Mouse (Mus musculus): ENCODE measurements around the gene Olfr750. TPM values are rescaled to one million over a fixed set of nuclear protein-coding genes. Genes with fewer than 3 reads are reported as not detected.

Olfr750 gene
- polyA plus RNA-seq, 2 experiments: not detected

DNA sequence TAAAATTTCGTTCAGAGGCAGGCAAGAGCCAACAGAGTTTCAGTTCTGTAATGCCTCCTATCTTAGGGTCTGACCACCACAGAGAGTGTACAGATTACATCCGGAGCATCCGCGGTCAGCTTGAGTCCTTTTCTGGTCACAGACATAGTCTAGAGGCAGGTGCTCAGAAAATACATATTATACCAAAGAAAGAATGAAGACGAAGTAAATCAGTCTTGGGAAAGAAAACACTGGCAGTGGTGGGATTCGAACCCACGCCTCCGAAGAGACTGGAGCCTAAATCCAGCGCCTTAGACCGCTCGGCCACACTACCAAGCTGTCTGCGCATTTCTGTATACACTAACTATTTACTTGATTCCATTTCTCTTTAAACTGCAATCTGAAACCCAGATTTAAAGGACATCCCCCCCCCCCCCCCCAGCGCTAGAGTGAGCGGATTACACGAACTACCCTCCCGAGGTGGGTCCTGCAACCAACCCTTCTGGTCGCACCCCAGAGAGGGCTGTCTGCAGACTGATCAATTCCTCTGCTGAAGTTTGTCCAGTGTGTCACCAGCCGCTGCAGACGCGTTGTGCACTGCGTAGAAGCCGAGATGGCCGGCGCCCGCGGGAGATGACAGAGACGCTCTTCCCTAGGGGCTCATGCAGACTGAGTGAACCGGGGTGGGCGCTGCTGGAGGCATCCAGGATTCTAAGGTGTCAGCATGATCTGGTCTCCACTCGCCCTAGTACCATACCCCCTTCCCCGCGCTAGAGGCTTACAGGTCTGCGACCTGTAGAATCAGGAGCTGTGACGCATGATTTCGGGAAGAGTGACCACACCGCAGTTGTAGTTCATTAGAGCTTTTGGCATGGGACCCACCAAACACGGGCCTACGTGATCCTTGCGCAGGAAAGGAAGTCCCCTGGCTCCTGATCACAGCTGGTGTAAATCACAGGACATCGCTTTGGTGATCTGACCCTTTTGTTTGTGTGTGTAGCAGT is 8.7 kb upstream of the Olfr750 start:
- H3K27ac ChIP-seq (replicated peaks; ENCODE audit: low read depth, low read length): no peak overlapping the region
- no peaks in the 10 kb centered on the region for H3K36me3 ChIP-seq (ENCODE audit: control insufficient read depth, insufficient read depth, low read length)
- 3% methylated on average over 38 of the region's 40 CpGs for WGBS
- H3K4me3 ChIP-seq (replicated peaks; ENCODE audit: low read length): peak overlapping the region; percentile 47
- no peaks in the 10 kb centered on the region for H3K9me3 ChIP-seq (ENCODE audit: control insufficient read depth, low read length)
- peak overlapping the region; percentile 49 for H3K9ac ChIP-seq (ENCODE audit: low read depth, low read length, severe bottlenecking)
- peak overlapping the region; percentile 75 for H3K4me2 ChIP-seq (replicated peaks; ENCODE audit: low read depth, low read length, severe bottlenecking)
- no peaks in the 10 kb centered on the region for H3K4me1 ChIP-seq (ENCODE audit: control insufficient read depth, insufficient read depth, low read length)
- peak; percentile 60; the same call in 1 of the 2 replicates for ATAC-seq (ENCODE audit: low FRiP score, low read depth)
- DNase-seq (ENCODE audit: low spot score): peak; percentile 69
- H3K27me3 ChIP-seq (ENCODE audit: control insufficient read depth, insufficient read depth, low read length): peaks cover 7% of the 10 kb centered on the region; the same call in 1 of the 2 replicates
- TF ChIP-seq POLR2A (IDR thresholded peaks at IDR 0.05; ENCODE audit: borderline replicate concordance, extremely low read depth, insufficient read depth, insufficient read length): no peak

DNA sequence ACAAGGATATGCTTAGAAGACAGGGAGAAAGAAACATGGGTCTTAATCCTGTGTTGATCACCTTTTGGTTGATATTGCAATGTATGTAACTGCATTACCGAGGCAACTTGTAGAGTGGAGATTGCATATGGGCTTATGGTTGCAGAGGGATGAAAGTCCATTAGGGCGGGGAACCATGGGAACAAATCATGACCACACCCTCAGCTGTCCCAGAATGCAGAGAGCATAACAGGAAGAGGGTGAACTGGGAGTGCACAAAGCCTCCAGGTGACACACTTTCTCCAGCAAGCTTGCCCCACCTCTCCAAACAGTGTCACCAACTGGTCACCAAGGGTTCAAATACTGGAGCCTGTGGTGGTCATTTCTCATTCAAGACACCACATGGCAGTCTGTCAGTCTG is 6.8 kb upstream of the Olfr750 start:
- DNase-seq (ENCODE audit: low spot score): no peak
- TF ChIP-seq POLR2A (IDR thresholded peaks at IDR 0.05; ENCODE audit: borderline replicate concordance, extremely low read depth, insufficient read depth, insufficient read length): no peak
- H3K4me3 ChIP-seq (replicated peaks; ENCODE audit: low read length): no peak overlapping the region
- no peaks in the 10 kb centered on the region for H3K36me3 ChIP-seq (ENCODE audit: control insufficient read depth, insufficient read depth, low read length)
- 92% methylated on average over 2 of the region's 2 CpGs for WGBS
- H3K27me3 ChIP-seq (ENCODE audit: control insufficient read depth, insufficient read depth, low read length): peaks cover 7% of the 10 kb centered on the region; the same call in 1 of the 2 replicates
- H3K4me1 ChIP-seq (ENCODE audit: control insufficient read depth, insufficient read depth, low read length): no peaks in the 10 kb centered on the region
- no peaks in the 10 kb centered on the region for H3K9me3 ChIP-seq (ENCODE audit: control insufficient read depth, low read length)
- no peak overlapping the region for H3K4me2 ChIP-seq (replicated peaks; ENCODE audit: low read depth, low read length, severe bottlenecking)
- ATAC-seq (ENCODE audit: low FRiP score, low read depth): no peak
- no peak overlapping the region for H3K27ac ChIP-seq (replicated peaks; ENCODE audit: low read depth, low read length)
- no peak overlapping the region for H3K9ac ChIP-seq (ENCODE audit: low read depth, low read length, severe bottlenecking)

GRCm38 (mm10) chr14:51079180-51079579 is 4.9 kb upstream of the Olfr750 start:
- Histone ChIP-seq H3K27ac (replicated peaks; ENCODE audit: low read depth, low read length) (no peak overlapping the region), H3K9me3 (ENCODE audit: control insufficient read depth, low read length) (no peaks in the 10 kb centered on the region), H3K9ac (ENCODE audit: low read depth, low read length, severe bottlenecking) (no peak overlapping the region), H3K4me2 (replicated peaks; ENCODE audit: low read depth, low read length, severe bottlenecking) (no peak overlapping the region), H3K27me3 (ENCODE audit: control insufficient read depth, insufficient read depth, low read length) (peaks cover 7% of the 10 kb centered on the region; the same call in 1 of the 2 replicates), H3K4me3 (replicated peaks; ENCODE audit: low read length) (no peak overlapping the region), H3K4me1 (ENCODE audit: control insufficient read depth, insufficient read depth, low read length) (no peaks in the 10 kb centered on the region), H3K36me3 (ENCODE audit: control insufficient read depth, insufficient read depth, low read length) (no peaks in the 10 kb centered on the region)
- DNase-seq (ENCODE audit: low spot score) (no peak), ATAC-seq (ENCODE audit: low FRiP score, low read depth) (no peak)
- WGBS: 84% methylated on average over 1 of the region's 1 CpGs
- no peak for TF ChIP-seq POLR2A (IDR thresholded peaks at IDR 0.05; ENCODE audit: borderline replicate concordance, extremely low read depth, insufficient read depth, insufficient read length)

DNA sequence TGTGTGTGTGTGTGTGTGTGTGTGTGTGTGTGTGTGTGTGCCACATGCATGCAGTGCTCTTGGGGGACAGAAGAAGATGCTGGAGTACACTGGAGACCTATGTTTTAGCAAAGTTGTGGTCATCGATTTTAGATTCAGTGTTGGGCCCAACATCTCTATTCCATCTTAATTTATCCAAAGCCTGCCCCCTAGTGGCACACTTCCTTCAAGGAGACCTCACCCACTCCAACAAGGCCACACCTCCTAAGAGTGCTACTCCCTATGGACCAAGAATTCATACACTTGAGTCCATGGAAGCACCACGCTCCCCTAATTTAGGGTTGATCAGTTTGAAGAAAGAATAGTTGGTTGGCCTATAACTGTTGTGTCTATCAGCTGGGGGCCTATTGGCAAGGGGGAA is 4.6 kb downstream of the Olfr750 start:
- Histone ChIP-seq H3K4me1 (ENCODE audit: control insufficient read depth, insufficient read depth, low read length) (peaks cover 4% of the 10 kb centered on the region; the same call in 1 of the 2 replicates), H3K27me3 (ENCODE audit: control insufficient read depth, insufficient read depth, low read length) (no peaks in the 10 kb centered on the region), H3K9me3 (ENCODE audit: control insufficient read depth, low read length) (no peaks in the 10 kb centered on the region), H3K36me3 (ENCODE audit: control insufficient read depth, insufficient read depth, low read length) (no peaks in the 10 kb centered on the region), H3K9ac (ENCODE audit: low read depth, low read length, severe bottlenecking) (no peak overlapping the region), H3K4me3 (replicated peaks; ENCODE audit: low read length) (no peak overlapping the region), H3K27ac (replicated peaks; ENCODE audit: low read depth, low read length) (no peak overlapping the region), H3K4me2 (replicated peaks; ENCODE audit: low read depth, low read length, severe bottlenecking) (no peak overlapping the region)
- ATAC-seq (ENCODE audit: low FRiP score, low read depth): no peak
- TF ChIP-seq POLR2A (IDR thresholded peaks at IDR 0.05; ENCODE audit: borderline replicate concordance, extremely low read depth, insufficient read depth, insufficient read length): no peak
- 85% methylated on average over 2 of the region's 2 CpGs for WGBS
- DNase-seq (ENCODE audit: low spot score): peak; percentile 32

DNA sequence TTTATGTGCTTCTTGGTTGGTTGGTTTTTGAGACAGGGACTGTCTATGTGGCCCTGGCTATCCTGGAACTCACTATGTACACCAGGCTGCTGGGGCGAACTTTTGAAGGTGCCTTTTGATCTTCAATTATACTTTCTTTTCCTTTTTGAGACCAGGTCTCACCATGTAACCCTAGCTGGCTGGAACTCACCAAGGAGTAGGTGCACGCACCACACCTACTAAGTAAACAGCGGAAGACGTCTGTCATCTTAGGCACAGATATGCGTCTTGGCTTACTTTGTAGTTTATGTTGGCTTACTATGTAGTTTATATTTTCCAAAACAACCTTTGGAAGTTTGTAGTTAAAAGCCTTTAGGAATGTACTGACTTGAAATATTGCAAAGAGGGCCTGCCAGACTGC is 5.3 kb downstream of the Olfr750 start:
- H3K9ac ChIP-seq (ENCODE audit: low read depth, low read length, severe bottlenecking): no peak overlapping the region
- no peak for TF ChIP-seq POLR2A (IDR thresholded peaks at IDR 0.05; ENCODE audit: borderline replicate concordance, extremely low read depth, insufficient read depth, insufficient read length)
- H3K4me1 ChIP-seq (ENCODE audit: control insufficient read depth, insufficient read depth, low read length): peaks cover 4% of the 10 kb centered on the region; the same call in 1 of the 2 replicates
- 92% methylated on average over 5 of the region's 5 CpGs for WGBS
- no peak for DNase-seq (ENCODE audit: low spot score)
- H3K4me2 ChIP-seq (replicated peaks; ENCODE audit: low read depth, low read length, severe bottlenecking): no peak overlapping the region
- H3K27me3 ChIP-seq (ENCODE audit: control insufficient read depth, insufficient read depth, low read length): no peaks in the 10 kb centered on the region
- H3K4me3 ChIP-seq (replicated peaks; ENCODE audit: low read length): no peak overlapping the region
- H3K9me3 ChIP-seq (ENCODE audit: control insufficient read depth, low read length): no peaks in the 10 kb centered on the region
- H3K36me3 ChIP-seq (ENCODE audit: control insufficient read depth, insufficient read depth, low read length): no peaks in the 10 kb centered on the region
- no peak for ATAC-seq (ENCODE audit: low FRiP score, low read depth)
- H3K27ac ChIP-seq (replicated peaks; ENCODE audit: low read depth, low read length): no peak overlapping the region

Measured in limb, embryonic 14.5 days (tissue).